Mouse (Mus musculus) forebrain, embryonic 13.5 days (tissue): Measurements from ENCODE around the gene Chrdl2. TPM values are rescaled to one million over a fixed set of nuclear protein-coding genes. Genes with fewer than 3 reads are reported as not detected.
A peak's percentile ranks its signal among the peaks of the same experiment; 100 is the strongest.

ENCODE experiments used
- ATAC-seq: fragments of 200-750 bp; cut with Nextera tagmentation; 2 replicates; pipeline ENCODE4 v1.8.0; 2017
- H3K27ac ChIP-seq: fragments of 300-500 bp; sonication (generic); 2 replicates; pipeline ENCODE4 v1.5.1; 2015; ENCODE audit warnings: inconsistent platforms, mild to moderate bottlenecking, moderate library complexity
- H3K27me3 ChIP-seq: fragments of 300-500 bp; sonication (generic); 2 replicates; pipeline ENCODE4 v1.6.1; 2015; ENCODE audit warnings: mild to moderate bottlenecking, inconsistent platforms
- H3K36me3 ChIP-seq: fragments of 300-500 bp; sonication (generic); 2 replicates; pipeline ENCODE4 v1.6.1; 2015; ENCODE audit warnings: mild to moderate bottlenecking, inconsistent platforms; ENCODE audit not compliant: poor library complexity, severe bottlenecking
- H3K4me1 ChIP-seq: fragments of 300-500 bp; sonication (generic); 2 replicates; pipeline ENCODE4 v1.6.1; 2015; ENCODE audit warnings: inconsistent platforms
- H3K4me2 ChIP-seq: fragments of 300-500 bp; sonication (generic); 2 replicates; pipeline ENCODE4 v1.6.1; 2015; ENCODE audit warnings: inconsistent platforms, mild to moderate bottlenecking, moderate library complexity
- H3K4me3 ChIP-seq: fragments of 300-500 bp; sonication (generic); 2 replicates; pipeline ENCODE4 v1.5.1; 2015; ENCODE audit warnings: mild to moderate bottlenecking, inconsistent platforms
- H3K9ac ChIP-seq: fragments of 300-500 bp; sonication (generic); 2 replicates; pipeline ENCODE4 v1.6.1; 2015; ENCODE audit warnings: mild to moderate bottlenecking, inconsistent platforms
- H3K9me3 ChIP-seq: fragments of 300-500 bp; sonication (generic); replicated peaks from 2 replicates; pipeline ENCODE4 v1.6.1; 2016; ENCODE audit warnings: inconsistent platforms
- WGBS: fragments of 180-500 bp; shearing (Covaris S2); methylation state at CpG from one replicate; pipeline ENCODE4 v1.1.7; 2015; 5-methylcytosine and 5-hydroxymethylcytosine counted together
- polyA plus RNA-seq: library from polyadenylated mRNA; unstranded; fragments of >200 nt; fragmentation: Nextera tagmentation; extraction: Ambion mirVana; gene quantifications from 2 replicates; pipeline ENCODE4 v1.2.1, GENCODE M21; 2015

Chrdl2 gene
- polyA plus RNA-seq, 1 experiment from 2014 or later: not detected

DNA sequence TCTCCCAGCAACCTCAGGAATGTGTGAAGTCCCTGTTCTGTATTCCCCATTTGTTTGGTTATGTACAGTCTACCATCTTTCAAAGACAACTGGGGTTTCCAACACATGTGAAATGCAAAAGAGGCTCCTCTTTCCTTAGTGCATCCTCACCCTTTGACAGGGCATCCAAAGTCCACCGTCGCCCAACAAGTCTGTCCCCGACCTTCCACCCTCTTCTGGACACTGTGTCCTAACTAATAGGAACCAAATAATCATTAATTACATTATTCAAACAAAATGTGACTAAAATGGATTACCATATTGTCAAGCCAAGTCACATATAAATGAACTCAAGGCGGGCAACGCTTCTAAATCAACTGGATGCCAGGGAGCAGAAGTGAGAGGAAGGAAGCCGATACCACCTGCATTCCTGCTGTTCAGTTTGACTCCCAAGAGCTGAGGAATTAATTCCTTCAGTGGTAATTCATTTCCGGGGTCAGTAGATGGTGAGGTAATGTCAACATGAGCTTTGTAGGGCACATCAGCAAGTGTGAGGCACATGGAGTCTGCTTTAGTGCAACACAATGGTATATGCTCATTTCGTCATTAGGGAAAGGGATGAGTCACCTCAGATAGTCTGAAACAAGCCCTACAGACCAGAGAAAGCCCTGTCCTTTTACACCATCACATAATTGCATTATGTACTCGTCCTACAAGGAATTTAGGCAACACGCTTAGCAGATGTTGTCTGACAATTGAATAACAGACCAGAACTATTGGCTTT, 31.6 kb upstream of the Chrdl2 start:
- H3K27ac ChIP-seq: no peak overlapping the region

DNA sequence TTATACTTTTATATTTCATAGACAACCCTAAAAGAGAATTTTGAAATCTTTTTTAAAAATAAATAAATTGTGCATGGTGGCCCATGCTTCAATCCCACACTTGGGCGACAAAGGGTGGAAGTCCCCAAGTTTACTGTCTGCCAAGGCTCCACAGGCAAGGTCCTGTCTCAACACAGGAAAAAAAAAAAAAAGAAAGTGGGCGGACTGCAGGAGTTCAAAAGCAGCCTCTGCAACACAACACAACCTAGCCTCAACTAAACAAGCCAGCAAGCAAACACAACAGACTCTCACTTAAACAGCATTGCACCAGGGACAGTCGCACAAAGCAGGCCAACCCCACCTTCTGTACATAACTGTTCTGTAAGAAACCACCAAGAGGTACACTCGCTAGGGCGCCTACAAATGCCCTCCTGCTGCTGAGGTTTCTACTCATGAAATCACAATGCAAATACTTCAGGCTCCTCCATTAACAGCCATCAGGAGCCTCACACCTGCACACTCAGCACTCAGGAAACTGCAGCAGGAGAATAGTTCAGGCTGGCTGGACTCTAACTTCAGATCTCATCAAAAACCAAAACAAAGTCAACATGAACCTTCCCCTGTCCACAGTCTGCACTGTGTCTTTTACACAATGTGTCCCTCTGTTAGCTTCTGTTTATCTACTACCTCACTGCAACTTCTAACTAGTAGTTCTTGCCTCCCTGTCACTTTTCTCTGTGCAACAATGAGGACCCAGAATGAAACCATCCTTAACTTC, 30.0 kb upstream of the Chrdl2 start:
- H3K27ac ChIP-seq: no peak overlapping the region
- no peaks in the 10 kb centered on the region for H3K27me3 ChIP-seq
- H3K36me3 ChIP-seq: 0 out of 2 replicates have a peak, but pooled peaks cover 2% of the 10 kb centered on the region
- WGBS: 88% methylated on average over 5 of the region's 5 CpGs
- no peak for ATAC-seq
- no peaks in the 10 kb centered on the region; the same call in 1 of the 2 replicates for H3K9me3 ChIP-seq
- H3K4me1 ChIP-seq: peaks cover 41% of the 10 kb centered on the region
- no peak overlapping the region for H3K4me3 ChIP-seq
- H3K4me2 ChIP-seq: no peak overlapping the region
- H3K9ac ChIP-seq: no peak overlapping the region

More for the DNA sequence above, 31.6 kb upstream of the Chrdl2 start:
- H3K4me2 ChIP-seq: no peak overlapping the region
- WGBS: 83% methylated on average over 10 of the region's 10 CpGs
- 0 out of 2 replicates have a peak, but pooled peaks cover 2% of the 10 kb centered on the region for H3K36me3 ChIP-seq
- ATAC-seq: no peak
- H3K4me3 ChIP-seq: no peak overlapping the region
- H3K27me3 ChIP-seq: no peaks in the 10 kb centered on the region
- no peaks in the 10 kb centered on the region; the same call in 1 of the 2 replicates for H3K9me3 ChIP-seq
- no peak overlapping the region for H3K9ac ChIP-seq
- H3K4me1 ChIP-seq: peaks cover 43% of the 10 kb centered on the region

DNA sequence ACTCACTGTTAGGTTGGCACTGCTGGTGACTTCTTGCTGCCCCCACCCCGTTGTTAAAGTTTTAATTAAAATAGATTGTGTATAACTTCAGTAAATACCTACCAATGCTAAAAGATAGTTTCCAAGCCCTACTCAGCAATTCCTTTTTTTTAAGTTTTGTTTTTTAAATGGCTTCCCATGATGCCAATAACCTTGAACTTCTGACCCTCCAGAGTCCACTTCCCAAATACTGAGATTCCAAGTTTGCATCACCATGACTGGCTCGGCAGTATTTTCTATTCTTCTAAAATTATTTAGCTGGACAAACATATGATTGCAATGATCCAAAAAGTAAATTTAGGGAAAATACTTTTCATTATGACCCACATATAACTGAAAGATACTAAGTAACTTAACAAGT, 27.9 kb upstream of the Chrdl2 start:
- no peaks in the 10 kb centered on the region for H3K27me3 ChIP-seq
- H3K4me1 ChIP-seq: peaks cover 35% of the 10 kb centered on the region
- H3K9ac ChIP-seq: no peak overlapping the region
- WGBS: 95% methylated on average over 2 of the region's 2 CpGs
- H3K4me3 ChIP-seq: no peak overlapping the region
- no peak for ATAC-seq
- no peaks in the 10 kb centered on the region; the same call in 1 of the 2 replicates for H3K9me3 ChIP-seq
- H3K27ac ChIP-seq: no peak overlapping the region
- H3K4me2 ChIP-seq: no peak overlapping the region
- 0 out of 2 replicates have a peak, but pooled peaks cover 2% of the 10 kb centered on the region for H3K36me3 ChIP-seq

DNA sequence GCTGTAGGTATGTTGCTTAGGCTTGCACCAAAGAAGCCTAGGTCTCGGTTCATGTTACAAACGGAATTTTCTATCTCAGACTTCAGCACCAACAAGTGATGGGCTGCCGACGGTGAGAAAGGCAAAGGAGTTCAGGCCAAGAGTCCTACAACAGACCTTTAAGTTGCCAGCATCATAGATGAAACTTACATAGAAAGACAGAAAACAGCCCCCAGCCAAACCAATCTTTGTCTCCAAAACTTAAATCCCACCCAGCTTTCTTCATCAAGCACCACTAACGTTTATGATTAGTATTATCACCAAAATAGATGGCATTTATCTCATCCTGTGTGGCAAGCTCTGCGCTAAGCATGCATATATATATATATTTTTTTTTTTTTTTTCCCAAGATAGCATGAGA, 26.9 kb upstream of the Chrdl2 start:
- Histone ChIP-seq H3K9ac (peak overlapping the region; percentile 95), H3K36me3 (0 out of 2 replicates have a peak, but pooled peaks cover 2% of the 10 kb centered on the region), H3K4me2 (peak overlapping the region; percentile 80), H3K4me1 (peaks cover 32% of the 10 kb centered on the region), H3K27me3 (no peaks in the 10 kb centered on the region), H3K27ac (no peak overlapping the region), H3K4me3 (peak overlapping the region; percentile 97), H3K9me3 (no peaks in the 10 kb centered on the region; the same call in 1 of the 2 replicates)
- no peak for ATAC-seq
- 7% methylated on average over 6 of the region's 6 CpGs for WGBS

DNA sequence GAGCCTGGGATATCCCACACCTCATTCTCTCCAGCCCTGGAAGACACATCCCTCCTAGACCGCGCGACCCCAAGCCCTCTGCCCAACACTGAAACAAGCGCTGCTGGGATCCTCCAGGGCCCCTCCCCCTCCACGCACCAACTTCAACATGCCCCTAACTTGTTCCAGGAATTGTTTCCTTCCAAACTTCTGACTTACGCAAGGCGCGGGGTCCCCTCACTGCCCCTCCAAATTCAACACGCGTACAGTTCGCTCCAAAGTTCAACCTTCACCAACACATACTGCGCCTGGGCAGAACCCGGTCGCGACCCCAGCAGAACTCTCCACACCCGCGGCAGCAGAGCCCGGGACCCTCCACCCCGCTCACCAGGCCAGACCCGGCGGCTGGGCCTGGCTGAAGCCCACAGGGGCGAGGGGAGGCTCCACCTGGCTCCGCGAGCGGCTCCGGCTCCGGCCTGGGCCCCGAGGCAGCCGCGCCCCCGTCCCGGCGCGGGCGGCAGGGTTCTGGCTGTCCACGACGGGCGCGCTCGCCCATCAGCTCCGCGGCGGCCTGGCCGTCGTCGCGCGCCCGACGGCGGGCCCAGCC, 26.3 kb upstream of the Chrdl2 start:
- under 1% methylated on average over 49 of the region's 51 CpGs for WGBS
- Histone ChIP-seq H3K27me3 (no peaks in the 10 kb centered on the region), H3K4me1 (peaks cover 27% of the 10 kb centered on the region), H3K27ac (peak overlapping the region; percentile 95), H3K9me3 (no peaks in the 10 kb centered on the region; the same call in 1 of the 2 replicates), H3K4me3 (peak overlapping the region; percentile 97), H3K9ac (peak overlapping the region; percentile 95), H3K4me2 (peak overlapping the region; percentile 80), H3K36me3 (0 out of 2 replicates have a peak, but pooled peaks cover 2% of the 10 kb centered on the region)
- peak; percentile 66 for ATAC-seq

DNA sequence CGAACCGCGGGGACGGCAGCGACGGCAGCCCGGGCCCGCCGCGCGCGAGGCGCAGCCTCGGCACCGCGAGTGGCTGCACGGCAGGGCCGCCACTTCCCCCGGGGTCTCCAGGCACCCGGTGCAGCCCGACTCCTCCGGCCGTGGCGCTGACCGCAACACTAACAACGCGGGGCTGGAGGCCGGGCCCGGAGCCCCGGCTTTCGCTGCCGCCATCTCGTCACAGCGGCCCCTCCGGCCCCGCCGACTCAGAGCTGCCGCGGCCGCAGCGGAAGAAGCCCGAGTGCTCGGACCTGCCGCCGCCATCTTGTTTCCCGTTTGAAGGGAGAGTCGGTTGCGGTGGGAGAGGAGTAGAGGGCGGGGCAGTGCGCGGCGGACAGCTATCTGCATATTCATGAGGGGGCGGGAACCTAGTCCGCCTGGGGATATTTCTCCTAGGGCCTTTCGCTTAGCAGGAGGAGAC, 25.8 kb upstream of the Chrdl2 start, which contains the start of gene Rnf169:
Gene Rnf169 (minus strand): TSS at position 317 of the 460 bp plus-strand sequence.
- Histone ChIP-seq H3K4me3 (peak within 1 kb of the TSS; percentile 97), H3K9ac (peak within 1 kb of the TSS; percentile 95), H3K27ac (peak within 1 kb of the TSS; percentile 95), H3K27me3 (no peaks in the 10 kb centered on the region), H3K9me3 (no peaks in the 10 kb centered on the region; the same call in 1 of the 2 replicates), H3K4me2 (peak within 1 kb of the TSS; percentile 80), H3K4me1 (peaks cover 24% of the 10 kb centered on the region), H3K36me3 (0 out of 2 replicates have a peak, but pooled peaks cover 2% of the 10 kb centered on the region)
- under 1% methylated on average over 52 of the region's 55 CpGs for WGBS
- ATAC-seq: peak; percentile 97

DNA sequence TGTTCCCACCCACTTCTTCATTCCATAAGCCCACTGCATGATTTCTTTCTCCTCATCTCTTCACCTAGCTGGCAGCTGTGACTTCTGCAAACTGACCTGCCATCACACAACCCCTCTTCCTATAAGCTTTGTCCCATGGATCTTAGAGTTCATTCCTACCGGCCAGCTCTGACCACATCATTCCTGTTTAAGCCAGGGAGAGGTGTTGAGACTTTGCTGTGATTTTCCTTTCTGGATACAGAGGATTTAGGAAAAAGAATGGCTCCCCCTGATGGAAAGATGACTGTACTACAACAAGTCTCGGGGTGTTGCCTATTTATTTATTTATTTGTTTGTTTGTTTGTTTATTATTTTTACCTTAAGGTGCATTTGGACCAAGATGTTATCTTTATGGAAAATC, 24.7 kb upstream of the Chrdl2 start:
- 6% methylated on average over 2 of the region's 2 CpGs for WGBS
- H3K4me3 ChIP-seq: no peak overlapping the region
- H3K4me2 ChIP-seq: no peak overlapping the region
- H3K4me1 ChIP-seq: peaks cover 20% of the 10 kb centered on the region
- no peak overlapping the region for H3K9ac ChIP-seq
- no peaks in the 10 kb centered on the region; the same call in 1 of the 2 replicates for H3K9me3 ChIP-seq
- H3K27ac ChIP-seq: peak overlapping the region; percentile 8; the same call in 1 of the 2 replicates
- H3K27me3 ChIP-seq: no peaks in the 10 kb centered on the region
- ATAC-seq: no peak
- H3K36me3 ChIP-seq: 0 out of 2 replicates have a peak, but pooled peaks cover 2% of the 10 kb centered on the region

DNA sequence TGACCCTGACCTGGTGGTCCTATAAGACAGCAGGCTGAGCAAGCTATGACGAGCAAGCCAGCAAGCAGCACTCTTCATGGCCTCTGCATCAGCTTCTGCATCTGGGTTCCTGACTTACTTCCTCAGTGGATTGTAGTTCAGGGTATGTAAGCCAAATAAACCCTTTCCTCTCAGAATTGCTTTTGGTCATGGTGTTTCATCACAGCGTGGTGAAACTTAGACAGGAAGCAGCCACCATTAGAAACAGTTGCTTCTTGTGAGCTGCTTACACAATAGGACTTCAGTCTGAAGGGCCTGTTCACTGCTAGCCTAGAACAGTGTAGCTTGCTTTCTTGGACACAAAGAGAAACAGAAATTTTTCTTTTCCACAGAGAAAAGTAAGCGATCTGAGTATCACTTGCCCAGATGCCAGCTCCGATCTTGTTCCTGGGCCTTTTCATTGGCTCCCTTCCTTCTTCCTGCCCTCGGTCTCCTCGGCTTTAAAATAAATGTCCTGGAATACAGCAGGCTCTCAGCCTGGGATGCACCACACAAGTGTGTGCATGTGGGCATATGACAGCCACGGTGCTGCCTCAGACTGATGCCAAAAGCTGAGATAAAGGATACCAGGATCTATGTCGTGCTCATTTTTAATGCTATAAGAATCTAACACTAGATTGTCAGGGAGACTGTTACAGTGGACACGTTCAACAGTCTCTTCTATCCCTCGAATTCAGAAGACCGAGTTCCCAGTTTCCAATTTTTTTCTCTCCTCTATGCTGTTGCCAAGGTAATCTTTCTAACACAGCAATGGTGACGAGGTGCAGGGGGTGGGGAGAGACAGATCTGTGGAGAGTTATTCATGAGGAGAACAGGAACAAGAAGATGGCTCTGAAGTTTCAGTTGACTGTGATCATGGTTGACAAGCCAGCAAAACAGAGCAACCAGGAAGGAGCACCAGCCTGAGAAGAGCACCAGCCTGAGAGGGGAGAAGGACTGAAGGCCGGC, 23.4 kb upstream of the Chrdl2 start:
- no peak overlapping the region for H3K4me3 ChIP-seq
- peaks cover 20% of the 10 kb centered on the region for H3K4me1 ChIP-seq
- ATAC-seq: no peak
- no peaks in the 10 kb centered on the region for H3K36me3 ChIP-seq
- no peaks in the 10 kb centered on the region for H3K27me3 ChIP-seq
- 85% methylated on average over 13 of the region's 13 CpGs for WGBS
- H3K9me3 ChIP-seq: no peaks in the 10 kb centered on the region
- no peak overlapping the region for H3K4me2 ChIP-seq
- H3K9ac ChIP-seq: no peak overlapping the region
- no peak overlapping the region for H3K27ac ChIP-seq

DNA sequence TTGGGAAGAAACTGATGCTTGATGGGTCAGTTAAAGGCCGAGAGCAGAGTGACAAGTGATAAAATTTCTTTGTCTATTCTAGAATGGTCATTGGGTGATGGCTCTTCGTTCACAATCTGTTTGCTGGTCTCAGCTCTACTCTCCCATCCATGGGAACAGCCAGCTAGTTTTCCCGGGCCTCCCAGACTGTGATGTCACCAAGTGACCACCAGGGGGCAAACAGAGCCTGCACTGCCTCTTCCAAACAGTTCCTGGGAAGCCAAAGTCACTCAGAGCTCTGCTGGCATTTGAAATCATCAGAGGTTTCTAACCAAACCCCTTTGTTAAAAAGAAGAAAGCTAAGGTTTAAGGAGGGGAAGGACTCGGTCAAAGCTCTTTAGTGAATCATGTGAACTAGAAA, 17.2 kb upstream of the Chrdl2 start:
- no peaks in the 10 kb centered on the region for H3K9me3 ChIP-seq
- H3K36me3 ChIP-seq: no peaks in the 10 kb centered on the region
- no peak overlapping the region for H3K27ac ChIP-seq
- 8% methylated on average over 4 of the region's 4 CpGs for WGBS
- ATAC-seq: peak; percentile 76; the same call in 1 of the 2 replicates
- H3K4me2 ChIP-seq: no peak overlapping the region
- H3K4me3 ChIP-seq: no peak overlapping the region
- no peak overlapping the region for H3K9ac ChIP-seq
- H3K4me1 ChIP-seq: no peaks in the 10 kb centered on the region
- H3K27me3 ChIP-seq: no peaks in the 10 kb centered on the region

DNA sequence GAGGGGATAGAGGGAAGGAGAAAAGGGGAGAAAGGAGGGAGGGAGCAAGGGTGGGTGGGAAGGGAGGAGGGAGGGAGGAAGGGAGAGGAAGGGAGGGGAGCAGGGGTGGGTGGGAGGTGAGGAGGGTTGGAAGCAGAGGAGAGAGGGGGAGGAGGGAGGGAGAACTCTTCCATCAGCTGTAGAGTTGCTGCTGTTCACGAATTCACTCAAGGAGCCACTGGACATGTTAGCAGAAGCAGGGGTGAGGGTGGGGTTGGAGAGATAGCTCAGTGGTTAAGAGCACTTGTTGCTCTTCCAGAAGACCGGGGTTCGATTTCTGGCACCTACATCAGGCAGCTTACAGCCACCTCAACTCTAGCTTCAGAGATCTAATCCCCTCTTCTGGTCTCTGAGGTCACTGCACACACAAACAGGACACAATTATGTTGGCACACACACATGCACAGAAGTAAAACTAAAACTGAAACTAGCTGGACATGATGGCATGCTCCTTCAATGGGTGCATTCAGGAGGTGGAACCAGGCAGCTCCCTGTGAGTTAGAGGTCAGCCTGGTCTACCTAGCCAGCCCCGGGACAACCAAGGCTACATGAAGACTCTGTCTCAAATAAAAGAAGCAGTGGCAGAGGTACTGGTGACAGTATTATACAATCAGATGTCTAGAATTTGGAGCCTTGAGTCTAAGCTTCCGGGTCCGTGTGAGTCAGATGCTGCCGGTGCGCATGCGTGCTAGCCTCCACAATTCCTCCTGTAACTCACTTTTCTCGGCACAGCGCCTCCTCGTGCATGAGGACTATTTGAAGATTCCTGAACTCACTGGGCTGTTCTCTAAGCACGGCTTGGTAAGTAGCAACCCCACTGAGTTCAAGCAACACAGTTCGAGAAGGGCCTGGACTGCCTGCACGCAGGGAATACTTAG, 15.9 kb upstream of the Chrdl2 start:
- no peak for ATAC-seq
- no peak overlapping the region for H3K9ac ChIP-seq
- H3K27me3 ChIP-seq: no peaks in the 10 kb centered on the region
- H3K4me1 ChIP-seq: no peaks in the 10 kb centered on the region
- no peaks in the 10 kb centered on the region for H3K36me3 ChIP-seq
- no peaks in the 10 kb centered on the region for H3K9me3 ChIP-seq
- H3K27ac ChIP-seq: no peak overlapping the region
- H3K4me3 ChIP-seq: no peak overlapping the region
- WGBS: 62% methylated on average over 15 of the region's 15 CpGs
- peak overlapping the region; percentile 18; the same call in 1 of the 2 replicates for H3K4me2 ChIP-seq
